Mouse (Mus musculus) testis, adult 2 months (tissue): Measurements from ENCODE around the gene Dlec1. TPM values are rescaled to one million over a fixed set of nuclear protein-coding genes. Genes with fewer than 3 reads are reported as not detected.
A peak's percentile ranks its signal among the peaks of the same experiment; 100 is the strongest.

Experiments used
- H3K27ac ChIP-seq: fragments of 200-500 bp; 2 replicates; pipeline ENCODE4 v1.5.1; 2012; ENCODE audit warnings: low read depth, low read length; ENCODE audit not compliant: control insufficient read depth, insufficient read depth
- H3K27me3 ChIP-seq: fragments of 200-500 bp; 2 replicates; pipeline ENCODE4 v1.6.1; 2012; ENCODE audit warnings: mild to moderate bottlenecking, low read length, moderate library complexity; ENCODE audit not compliant: control insufficient read depth, insufficient read depth
- H3K36me3 ChIP-seq: fragments of 200-500 bp; 2 replicates; pipeline ENCODE4 v1.6.1; 2012; ENCODE audit warnings: mild to moderate bottlenecking, low read length; ENCODE audit not compliant: control insufficient read depth, insufficient read depth
- H3K4me1 ChIP-seq: fragments of 200-500 bp; 2 replicates; pipeline ENCODE4 v1.6.1; 2012; ENCODE audit warnings: low read length; ENCODE audit not compliant: control insufficient read depth, insufficient read depth
- H3K4me3 ChIP-seq: fragments of 200-500 bp; 2 replicates; pipeline ENCODE4 v1.5.1; 2012; ENCODE audit warnings: low read depth, mild to moderate bottlenecking, low read length, moderate library complexity, mixed read lengths; ENCODE audit not compliant: control insufficient read depth
- CTCF ChIP-seq: fragments of 200-500 bp; IDR thresholded peaks from 2 replicates; pipeline ENCODE4 v1.5.1; 2012; ENCODE audit warnings: low read depth, mild to moderate bottlenecking, inconsistent platforms, low read length, moderate library complexity; ENCODE audit not compliant: control insufficient read depth, insufficient read depth, insufficient replicate concordance
- POLR2A ChIP-seq: fragments of 200-500 bp; IDR thresholded peaks from 2 replicates; pipeline ENCODE4 v1.6.1; 2012; ENCODE audit warnings: low read depth, mild to moderate bottlenecking, inconsistent platforms, low read length, moderate library complexity; ENCODE audit not compliant: control insufficient read depth
- polyA plus RNA-seq: library from polyadenylated mRNA; depleted of rRNA; stranded (reverse); fragments of >200 nt; gene quantifications from 2 replicates; pipeline ENCODE4 v1.2.3, GENCODE M21; 2012; rRNA removed

The Dlec1 gene
- 24.9 and 26.2 TPM in 2 replicates for polyA plus RNA-seq

- H3K27ac ChIP-seq, result peak within 1 kb of the TSS; percentile 40
- H3K4me1 ChIP-seq, result peaks cover 21% of the 10 kb centered on the region
- peak within 1 kb of the TSS; percentile 95 for H3K4me3 ChIP-seq
- TF ChIP-seq POLR2A (peak; percentile 74; the same call in 1 of the 2 replicates), CTCF (no peak)
- H3K36me3 ChIP-seq, result no peaks in the 10 kb centered on the region; the same call in none of the 2 replicates
- H3K27me3 ChIP-seq, result no peaks in the 10 kb centered on the region
Measured at GRCm38 (mm10) chr9:119101992-119102782, at the start of gene Dlec1. TSS of gene Dlec1 (plus strand) at chr9:119102478.

DNA sequence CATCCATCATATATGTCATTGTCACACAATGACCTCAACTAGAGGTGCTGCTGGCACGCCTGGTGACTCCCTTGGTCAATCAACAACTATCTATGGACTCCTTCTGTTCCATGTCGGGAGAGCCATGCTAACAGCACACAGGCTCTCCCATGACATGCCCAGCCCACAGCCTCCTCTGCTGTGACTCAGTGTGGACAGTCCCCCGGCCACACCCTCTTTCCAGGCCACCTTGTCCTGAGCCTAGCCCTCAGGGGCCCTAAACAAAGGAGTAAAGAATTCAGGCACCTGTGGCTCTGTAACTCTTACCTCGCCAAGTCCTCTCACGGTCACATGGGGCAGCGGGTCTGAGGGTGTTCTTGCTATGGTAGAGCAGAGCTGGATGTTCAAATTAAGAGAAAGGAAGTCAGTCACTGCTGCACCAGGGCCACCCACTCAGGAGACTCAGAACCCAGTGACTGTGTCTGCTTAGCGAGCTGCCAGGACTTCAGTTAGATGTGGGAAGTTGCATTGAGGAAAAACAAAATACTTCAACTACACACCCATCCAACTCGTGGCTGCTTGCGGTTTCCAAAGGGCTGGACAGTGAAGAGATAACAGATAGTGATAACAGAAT, 48.2 kb upstream of the Dlec1 start:
- Histone ChIP-seq H3K4me3 (no peak overlapping the region), H3K27ac (no peak overlapping the region), H3K36me3 (no peaks in the 10 kb centered on the region), H3K27me3 (no peaks in the 10 kb centered on the region), H3K4me1 (peaks cover 19% of the 10 kb centered on the region)
- TF ChIP-seq CTCF (no peak), POLR2A (no peak)

DNA sequence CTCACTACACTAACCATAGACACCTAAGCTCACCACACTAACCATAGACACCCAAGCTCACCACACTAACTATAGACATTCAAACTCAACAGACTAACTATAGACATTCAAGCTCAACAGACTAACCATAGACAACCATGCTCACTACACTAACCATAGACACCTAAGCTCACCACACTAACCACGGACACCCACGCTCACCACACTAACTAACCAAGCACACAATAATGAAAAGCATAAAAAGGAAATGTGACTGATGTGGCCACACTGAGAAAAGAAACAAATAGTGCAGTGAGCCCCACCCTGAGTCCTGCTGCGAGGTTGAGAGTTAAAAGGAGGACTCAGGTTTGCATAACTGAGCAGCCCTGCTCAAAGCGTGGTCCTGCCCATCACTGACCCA, 46.9 kb upstream of the Dlec1 start:
- no peak for TF ChIP-seq CTCF
- no peak for TF ChIP-seq POLR2A
- H3K36me3 ChIP-seq, result no peaks in the 10 kb centered on the region
- H3K27ac ChIP-seq, result no peak overlapping the region
- peaks cover 19% of the 10 kb centered on the region for H3K4me1 ChIP-seq
- no peak overlapping the region for H3K4me3 ChIP-seq
- H3K27me3 ChIP-seq, result no peaks in the 10 kb centered on the region

DNA sequence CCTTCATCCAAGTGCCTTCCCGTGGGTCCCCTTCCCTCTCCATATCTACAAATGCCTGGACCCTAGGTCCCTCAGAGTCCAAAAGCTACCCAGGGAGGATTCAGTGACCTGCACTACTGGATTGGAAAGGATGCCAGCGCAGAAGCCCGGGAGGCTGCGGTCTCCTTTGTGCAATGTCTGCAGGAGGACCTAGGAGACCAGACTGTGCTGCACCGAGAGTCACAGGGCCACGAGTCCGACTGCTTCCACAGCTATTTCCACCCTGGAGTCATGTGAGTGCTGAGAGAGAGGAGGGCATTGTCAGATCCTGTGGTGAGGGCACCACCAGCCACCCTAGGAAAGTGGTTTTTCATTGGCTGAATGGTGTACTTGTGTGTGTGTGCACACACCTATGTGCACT, 44.0 kb upstream of the Dlec1 start:
- no peak overlapping the region for H3K4me3 ChIP-seq
- no peaks in the 10 kb centered on the region for H3K27me3 ChIP-seq
- H3K4me1 ChIP-seq, result peaks cover 6% of the 10 kb centered on the region
- H3K36me3 ChIP-seq, result no peaks in the 10 kb centered on the region
- no peak overlapping the region for H3K27ac ChIP-seq
- TF ChIP-seq POLR2A (no peak), CTCF (no peak)

GRCm38 (mm10) chr9:119060701-119061100, 41.6 kb upstream of the Dlec1 start:
- TF ChIP-seq POLR2A (no peak), CTCF (no peak)

DNA sequence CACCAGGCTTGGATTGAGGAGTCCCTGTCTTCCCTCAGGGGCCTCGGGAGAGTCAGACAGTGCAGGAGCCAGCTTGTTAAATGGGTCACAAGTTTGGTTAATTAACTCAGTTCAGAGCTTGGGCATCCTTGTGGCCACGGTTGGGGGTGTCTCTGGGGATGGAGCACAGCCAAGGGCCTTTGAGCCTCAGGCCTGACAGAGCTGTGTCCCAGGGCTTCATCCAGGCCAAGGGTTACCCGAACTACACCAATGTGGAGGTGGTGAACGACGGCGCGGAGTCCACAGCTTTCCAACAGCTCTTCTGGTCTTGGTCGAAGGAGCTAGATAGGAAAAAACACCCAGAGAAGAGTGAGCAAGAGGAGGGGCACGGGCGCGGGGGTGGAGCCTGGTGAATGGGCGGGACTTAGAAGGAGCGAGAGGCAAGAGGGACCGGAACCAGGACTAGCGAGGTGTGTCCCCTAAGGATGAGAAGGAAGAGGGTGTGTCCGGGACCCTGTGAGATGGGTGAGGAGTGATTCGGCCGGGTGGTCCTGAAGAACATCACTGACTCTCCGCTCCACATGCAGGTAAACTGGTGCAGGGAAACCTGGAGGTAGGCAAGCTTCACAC, 39.1 kb upstream of the Dlec1 start:
- H3K27ac ChIP-seq, result no peak overlapping the region
- H3K4me1 ChIP-seq, result peaks cover 4% of the 10 kb centered on the region
- TF ChIP-seq POLR2A (no peak), CTCF (no peak)
- no peaks in the 10 kb centered on the region for H3K36me3 ChIP-seq
- peak overlapping the region; percentile 44 for H3K4me3 ChIP-seq
- H3K27me3 ChIP-seq, result no peaks in the 10 kb centered on the region

More at GRCm38 (mm10) chr9:119060701-119061100, 41.6 kb upstream of the Dlec1 start:
- peaks cover 4% of the 10 kb centered on the region for H3K4me1 ChIP-seq
- no peak overlapping the region for H3K27ac ChIP-seq
- H3K4me3 ChIP-seq, result no peak overlapping the region
- H3K36me3 ChIP-seq, result no peaks in the 10 kb centered on the region
- no peaks in the 10 kb centered on the region for H3K27me3 ChIP-seq

- no peak overlapping the region for H3K27ac ChIP-seq
- no peak for TF ChIP-seq POLR2A
- no peak for TF ChIP-seq CTCF
- no peak overlapping the region for H3K4me3 ChIP-seq
- peaks cover 4% of the 10 kb centered on the region for H3K4me1 ChIP-seq
- no peaks in the 10 kb centered on the region for H3K36me3 ChIP-seq
- no peaks in the 10 kb centered on the region for H3K27me3 ChIP-seq
Measured at GRCm38 (mm10) chr9:119064296-119064695, 38.0 kb upstream of the Dlec1 start.
